Mouse (Mus musculus): ENCODE results near the gene Cd59b. TPM values are rescaled to one million over a fixed set of nuclear protein-coding genes. Genes with fewer than 3 reads are reported as not detected.
A peak's percentile ranks its signal among the peaks of the same experiment; 100 is the strongest.
"Not testable (repeated sequence)": the region's sequence is repeated elsewhere in the genome, so short reads cannot be mapped to it uniquely, and the experiment has no call there.

The Cd59b gene
- total and polyA plus RNA-seq, 3 experiments: 0.38 TPM; not detected in 2

DNA sequence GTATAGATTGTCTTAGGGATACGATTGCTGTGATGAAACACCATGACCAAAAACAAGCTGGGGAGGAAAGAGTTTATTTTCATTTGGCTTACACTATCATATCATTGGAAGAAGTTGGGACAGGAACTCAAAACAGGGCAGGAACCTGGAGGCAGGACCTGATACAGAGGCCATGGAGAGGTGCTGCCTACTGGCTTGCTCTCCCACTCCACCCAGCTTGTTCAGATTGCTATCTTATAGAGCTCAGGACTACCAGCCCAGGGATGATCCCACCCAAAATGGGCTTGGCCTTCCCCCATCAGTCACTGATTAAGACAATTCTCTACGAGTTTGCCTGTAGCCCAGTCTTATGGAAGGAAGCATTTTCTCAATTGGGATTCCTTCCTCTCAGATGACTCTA lies 5.5 kb upstream of the Cd59b start:
- TF ChIP-seq GABPA (IDR thresholded peaks at IDR 0.05; ENCODE audit: low read depth, low read length): no peak
- no peak for TF ChIP-seq CHD2 (IDR thresholded peaks at IDR 0.05; ENCODE audit: low read length)
- no peak for TF ChIP-seq KAT2A (conservative IDR thresholded peaks at IDR 0.05; ENCODE audit: low read depth, low read length)
- no peak for TF ChIP-seq RCOR1 (IDR thresholded peaks at IDR 0.05; ENCODE audit: low read depth, low read length)
- no peak for TF ChIP-seq TBP (IDR thresholded peaks at IDR 0.05; ENCODE audit: low read depth, low read length)
- TF ChIP-seq NRF1 (IDR thresholded peaks at IDR 0.05; ENCODE audit: insufficient read depth, low read depth, low read length, poor library complexity, severe bottlenecking): no peak
- no peak for TF ChIP-seq EP300 (IDR thresholded peaks at IDR 0.05; ENCODE audit: low read depth in 1 of 2, low read length in 2 of 2)
- TF ChIP-seq TCF12 (IDR thresholded peaks at IDR 0.05; ENCODE audit: low read depth, low read length): no peak
- TF ChIP-seq ZNF384 (IDR thresholded peaks at IDR 0.05; ENCODE audit: low read depth, low read length): no peak
- no peak for TF ChIP-seq USF1 (IDR thresholded peaks at IDR 0.05; ENCODE audit: low read depth, low read length)
- TF ChIP-seq USF2 (IDR thresholded peaks at IDR 0.05; ENCODE audit: borderline replicate concordance in 1 of 2, insufficient read depth in 1 of 2, low read depth in 1 of 2, low read length in 2 of 2): no peak
- no peak for TF ChIP-seq ETS1 (IDR thresholded peaks at IDR 0.05; ENCODE audit: low read depth, low read length)
- no peak for TF ChIP-seq UBTF (IDR thresholded peaks at IDR 0.05; ENCODE audit: borderline replicate concordance, insufficient read depth, low read depth, low read length)
- TF ChIP-seq HCFC1 (IDR thresholded peaks at IDR 0.05; ENCODE audit: low read depth, low read length): no peak
- no peak for TF ChIP-seq TAL1 (IDR thresholded peaks at IDR 0.05; ENCODE audit: low read length)
- TF ChIP-seq BHLHE40 (IDR thresholded peaks at IDR 0.05; ENCODE audit: borderline replicate concordance, low read depth, low read length): no peak
- TF ChIP-seq GATA1 (IDR thresholded peaks at IDR 0.05; ENCODE audit: low read depth, low read length): no peak
- TF ChIP-seq MYB (IDR thresholded peaks at IDR 0.05; ENCODE audit: low read depth, low read length): no peak
- TF ChIP-seq ZKSCAN1 (IDR thresholded peaks at IDR 0.05; ENCODE audit: low read depth, low read length): no peak
- TF ChIP-seq ZMIZ1 (IDR thresholded peaks at IDR 0.05; ENCODE audit: low read depth, low read length): no peak
- Histone ChIP-seq H3K9me3 (replicated peaks; ENCODE audit: insufficient read depth, low read length) (no peaks in the 10 kb centered on the region), H3K4me1 (ENCODE audit: control insufficient read depth in 1 of 2, insufficient read depth in 2 of 2, low read length in 2 of 2) (peaks cover 0 to 4% of the 10 kb centered on the region in 2 experiments; a peak in 2 of 4 replicates), H3K79me2 (ENCODE audit: control insufficient read depth, insufficient read depth, low read length, poor library complexity) (no peaks in the 10 kb centered on the region), H3K36me3 (ENCODE audit: control insufficient read depth in 1 of 2, insufficient read depth in 2 of 2, low read length in 2 of 2) (peaks cover 2 to 3% of the 10 kb centered on the region in 2 experiments), H3K27ac (ENCODE audit: control insufficient read depth, low read depth, low read length) (no peak overlapping the region), H3K4me3 (ENCODE audit: control insufficient read depth in 1 of 2, insufficient read depth in 1 of 2, low read depth in 2 of 2, low read length in 2 of 2) (no peak overlapping the region), H3K9ac (ENCODE audit: control insufficient read depth, low read depth, low read length, poor library complexity, severe bottlenecking) (no peak overlapping the region), H3K27me3 (ENCODE audit: control insufficient read depth in 1 of 2, insufficient read depth in 2 of 2, low read length in 2 of 2) (no peaks in the 10 kb centered on the region)
- DNase-seq (ENCODE audit: low read depth, low spot score): no peak

DNA sequence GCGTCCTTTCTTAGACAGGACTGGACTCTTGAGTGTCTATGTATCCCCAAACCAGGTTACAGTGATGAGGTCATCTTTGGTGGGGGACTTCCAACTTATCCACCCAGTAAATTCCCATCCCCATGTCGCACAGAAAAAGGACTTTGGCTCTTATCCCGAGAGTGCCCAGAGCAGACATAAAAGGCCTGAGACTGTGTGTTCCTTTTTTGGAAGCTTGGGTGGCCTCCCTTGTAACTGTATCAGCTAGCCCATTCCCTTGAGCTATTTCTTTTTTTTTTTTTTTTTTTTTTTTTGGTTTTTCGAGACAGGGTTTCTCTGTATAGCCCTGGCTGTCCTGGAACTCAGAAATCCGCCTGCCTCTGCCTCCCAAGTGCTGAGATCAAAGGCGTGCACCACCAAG lies 4.1 kb upstream of the Cd59b start, which contains the start of gene Gm10912:
Gene Gm10912, plus strand, starts transcription at position 301 of the 400 bp plus-strand sequence.
- not testable (repeated sequence) for H3K36me3 ChIP-seq (ENCODE audit: control insufficient read depth in 1 of 2, insufficient read depth in 2 of 2, low read length in 2 of 2); DNase-seq (ENCODE audit: low read depth, low spot score); H3K4me3 ChIP-seq (ENCODE audit: control insufficient read depth in 1 of 2, insufficient read depth in 1 of 2, low read depth in 2 of 2, low read length in 2 of 2); H3K27me3 ChIP-seq (ENCODE audit: control insufficient read depth in 1 of 2, insufficient read depth in 2 of 2, low read length in 2 of 2); H3K79me2 ChIP-seq (ENCODE audit: control insufficient read depth, insufficient read depth, low read length, poor library complexity); H3K9me3 ChIP-seq (replicated peaks; ENCODE audit: insufficient read depth, low read length); H3K27ac ChIP-seq (ENCODE audit: control insufficient read depth, low read depth, low read length); H3K9ac ChIP-seq (ENCODE audit: control insufficient read depth, low read depth, low read length, poor library complexity, severe bottlenecking); H3K4me1 ChIP-seq (ENCODE audit: control insufficient read depth in 1 of 2, insufficient read depth in 2 of 2, low read length in 2 of 2)
- TF ChIP-seq ZNF384 (IDR thresholded peaks at IDR 0.05; ENCODE audit: low read depth, low read length): 0 out of 2 replicates have a peak, but pooled peaks have one; percentile 13

DNA sequence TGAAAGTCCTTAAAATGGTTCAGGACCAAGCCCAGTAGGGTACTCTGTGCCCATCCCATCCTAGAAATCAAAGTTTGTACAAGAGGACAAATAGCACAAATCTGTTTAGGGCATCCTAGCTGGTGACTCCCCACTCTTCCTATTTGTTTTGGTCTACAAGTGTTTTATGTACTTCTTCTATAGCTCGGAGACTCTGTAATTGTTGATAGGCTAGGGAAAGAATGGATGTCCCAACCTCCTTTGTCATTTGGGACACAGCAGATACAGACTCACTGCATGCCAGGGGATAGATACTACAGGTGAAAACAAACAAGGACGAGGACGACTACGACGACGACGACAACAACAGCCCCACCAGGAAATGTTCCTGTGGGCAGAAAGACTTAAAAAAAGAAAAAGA lies 1.2 kb upstream of the Cd59b start, which contains the start of gene Gm10799:
Gene Gm10799, minus strand, starts transcription at position 101 of the 400 bp plus-strand sequence.
- H3K27ac ChIP-seq (ENCODE audit: control insufficient read depth, low read depth, low read length); H3K4me1 ChIP-seq (ENCODE audit: control insufficient read depth in 1 of 2, insufficient read depth in 2 of 2, low read length in 2 of 2); H3K36me3 ChIP-seq (ENCODE audit: control insufficient read depth in 1 of 2, insufficient read depth in 2 of 2, low read length in 2 of 2): not testable (repeated sequence)

More for the DNA sequence above, 1.2 kb upstream of the Cd59b start, which contains the start of gene Gm10799:
- not testable (repeated sequence) for DNase-seq (ENCODE audit: low read depth, low spot score); H3K9me3 ChIP-seq (replicated peaks; ENCODE audit: insufficient read depth, low read length); H3K4me3 ChIP-seq (ENCODE audit: control insufficient read depth in 1 of 2, insufficient read depth in 1 of 2, low read depth in 2 of 2, low read length in 2 of 2); H3K9ac ChIP-seq (ENCODE audit: control insufficient read depth, low read depth, low read length, poor library complexity, severe bottlenecking); H3K27me3 ChIP-seq (ENCODE audit: control insufficient read depth in 1 of 2, insufficient read depth in 2 of 2, low read length in 2 of 2); H3K79me2 ChIP-seq (ENCODE audit: control insufficient read depth, insufficient read depth, low read length, poor library complexity)

All from MEL (cell line).